ENCODE assay signal across 31 mouse cellular contexts in the genomic region with DNA sequence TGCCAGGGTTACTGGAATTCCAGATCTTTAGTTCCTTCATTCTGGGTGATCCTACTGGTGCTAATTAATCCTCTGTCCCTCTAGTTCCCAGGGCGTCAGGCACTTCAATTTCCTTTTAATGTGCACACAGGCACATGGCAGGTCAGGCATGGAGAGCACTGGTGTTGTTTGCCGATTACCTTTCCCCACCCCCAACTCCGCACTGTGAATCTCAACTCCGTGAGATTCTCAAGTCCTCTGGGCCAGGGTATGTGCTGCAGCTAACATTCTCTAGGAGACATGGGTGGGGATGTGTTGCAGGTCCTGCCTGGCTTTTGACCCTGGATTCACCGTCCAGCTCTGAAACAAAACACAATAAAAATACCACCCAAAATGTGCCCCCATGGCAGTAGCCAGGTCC. TPM values are rescaled to one million over a fixed set of nuclear protein-coding genes. Genes with fewer than 3 reads are reported as not detected.
DNase-seq lines count a peak whose midpoint lies in the region; ATAC-seq and TF ChIP-seq lines count a peak whose summit lies in the region.
"Had no signal": no experiment of that assay in that cellular context is flagged by ENCODE, and none has a peak within 500 bp of the region (broad histone marks: within the 10 kb centered on the region; RNA-seq: fewer than 3 reads in every experiment).

No protein-coding gene starts in this region.

- H3K4me2 ChIP-seq in kidney, embryonic 16.5 days (replicated peaks; ENCODE audit: low read depth, low read length) = no peak overlapping the region
- no peak overlapping the region for H3K4me2 ChIP-seq in midbrain, embryonic 16.5 days (ENCODE audit: low read length)
- H3K4me2 ChIP-seq in intestine, postnatal 0 days (replicated peaks; ENCODE audit: low read depth) = no peak overlapping the region
- H3K4me2 ChIP-seq: embryonic facial prominence, embryonic 13.5 days; forebrain, embryonic 12.5 days; forebrain, embryonic 15.5 days; heart, embryonic 13.5 days; hindbrain, embryonic 12.5 days; hindbrain, embryonic 15.5 days had no signal

- no peak overlapping the region for H3K4me3 ChIP-seq in kidney, embryonic 16.5 days (ENCODE audit: low read length)
- H3K4me3 ChIP-seq in midbrain, embryonic 10.5 days = no peak overlapping the region
- H3K4me3 ChIP-seq in midbrain, embryonic 16.5 days (ENCODE audit: low read depth, low read length) = no peak overlapping the region
- H3K4me3 ChIP-seq in limb, embryonic 10.5 days = no peak overlapping the region
- H3K4me3 ChIP-seq in intestine, postnatal 0 days (ENCODE audit: low read depth, low read length) = no peak overlapping the region
- H3K4me3 ChIP-seq: embryonic facial prominence, embryonic 10.5 days; embryonic facial prominence, embryonic 13.5 days; erythroblast, embryonic 14.5 days; forebrain, embryonic 12.5 days; forebrain, embryonic 15.5 days; heart, adult 2 months; heart, embryonic 10.5 days; heart, embryonic 13.5 days; hindbrain, embryonic 12.5 days; hindbrain, embryonic 15.5 days had no signal

- peak; percentile 73; the same call in 1 of the 2 replicates for ATAC-seq in kidney, embryonic 16.5 days (ENCODE audit: low FRiP score, low TSS enrichment)
- no peak for ATAC-seq in midbrain, embryonic 16.5 days
- ATAC-seq in intestine, postnatal 0 days = no peak
- ATAC-seq: forebrain, embryonic 15.5 days; Patski had no signal

- WGBS in kidney, embryonic 16.5 days = 18% methylated on average over 5 of the region's 5 CpGs
- WGBS in midbrain, embryonic 10.5 days = 42% methylated on average over 5 of the region's 5 CpGs
- 37% methylated on average over 5 of the region's 5 CpGs for WGBS in midbrain, embryonic 16.5 days
- 27% methylated on average over 5 of the region's 5 CpGs for WGBS in limb, embryonic 10.5 days
- 42% methylated on average over 5 of the region's 5 CpGs for WGBS in intestine, postnatal 0 days

- H3K36me3 ChIP-seq in kidney, embryonic 16.5 days (ENCODE audit: insufficient read depth, low read length) = no peaks in the 10 kb centered on the region
- no peaks in the 10 kb centered on the region for H3K36me3 ChIP-seq in midbrain, embryonic 10.5 days
- no peaks in the 10 kb centered on the region for H3K36me3 ChIP-seq in midbrain, embryonic 16.5 days (ENCODE audit: control insufficient read depth, insufficient read depth, low read length)
- H3K36me3 ChIP-seq in limb, embryonic 10.5 days = no peaks in the 10 kb centered on the region
- H3K36me3 ChIP-seq in intestine, postnatal 0 days (ENCODE audit: control insufficient read depth, insufficient read depth) = no peaks in the 10 kb centered on the region
- H3K36me3 ChIP-seq: embryonic facial prominence, embryonic 10.5 days; embryonic facial prominence, embryonic 13.5 days; forebrain, embryonic 12.5 days; forebrain, embryonic 15.5 days; G1E; heart, embryonic 10.5 days; heart, embryonic 13.5 days; hindbrain, embryonic 12.5 days; hindbrain, embryonic 15.5 days had no signal

- H3K27me3 ChIP-seq in kidney, embryonic 16.5 days (ENCODE audit: insufficient read depth, low read length) = no peaks in the 10 kb centered on the region
- H3K27me3 ChIP-seq in midbrain, embryonic 10.5 days (ENCODE audit: low read depth, poor library complexity, severe bottlenecking) = no peaks in the 10 kb centered on the region
- no peaks in the 10 kb centered on the region for H3K27me3 ChIP-seq in midbrain, embryonic 16.5 days (ENCODE audit: control insufficient read depth, insufficient read depth, low read depth, low read length)
- H3K27me3 ChIP-seq in limb, embryonic 10.5 days (ENCODE audit: low read depth, poor library complexity, severe bottlenecking) = no peaks in the 10 kb centered on the region
- H3K27me3 ChIP-seq in intestine, postnatal 0 days (replicated peaks; ENCODE audit: control insufficient read depth, insufficient read depth, low read length) = no peaks in the 10 kb centered on the region
- H3K27me3 ChIP-seq: CH12.LX; embryonic facial prominence, embryonic 13.5 days; forebrain, embryonic 12.5 days; forebrain, embryonic 15.5 days; heart, embryonic 13.5 days; hindbrain, embryonic 12.5 days; hindbrain, embryonic 15.5 days had no signal

- no peak overlapping the region for H3K9ac ChIP-seq in kidney, embryonic 16.5 days (replicated peaks; ENCODE audit: low read length)
- no peak overlapping the region for H3K9ac ChIP-seq in midbrain, embryonic 16.5 days (ENCODE audit: low read depth, low read length)
- H3K9ac ChIP-seq in intestine, postnatal 0 days (ENCODE audit: low read depth, low read length) = no peak overlapping the region
- H3K9ac ChIP-seq: embryonic facial prominence, embryonic 13.5 days; forebrain, embryonic 12.5 days; forebrain, embryonic 15.5 days; heart, embryonic 13.5 days; hindbrain, embryonic 12.5 days; hindbrain, embryonic 15.5 days had no signal

- intact Hi-C loops in heart, postnatal 36 days (cut with DNase I) = no loop called here

- H3K27ac ChIP-seq in kidney, embryonic 16.5 days (ENCODE audit: low read length) = no peak overlapping the region
- H3K27ac ChIP-seq in midbrain, embryonic 10.5 days (replicated peaks) = no peak overlapping the region
- no peak overlapping the region for H3K27ac ChIP-seq in midbrain, embryonic 16.5 days (ENCODE audit: low read length)
- H3K27ac ChIP-seq in limb, embryonic 10.5 days = no peak overlapping the region
- H3K27ac ChIP-seq in intestine, postnatal 0 days (ENCODE audit: low read depth, low read length) = no peak overlapping the region
- H3K27ac ChIP-seq: embryonic facial prominence, embryonic 10.5 days; embryonic facial prominence, embryonic 13.5 days; forebrain, embryonic 12.5 days; forebrain, embryonic 15.5 days; heart, adult 2 months; heart, embryonic 10.5 days; heart, embryonic 13.5 days; hindbrain, embryonic 12.5 days; hindbrain, embryonic 15.5 days had no signal

- peaks cover 5% of the 10 kb centered on the region; the same call in 1 of the 2 replicates for H3K9me3 ChIP-seq in kidney, embryonic 16.5 days (ENCODE audit: low read length)
- peaks cover 7% of the 10 kb centered on the region; the same call in 1 of the 2 replicates for H3K9me3 ChIP-seq in midbrain, embryonic 10.5 days (replicated peaks)
- H3K9me3 ChIP-seq in midbrain, embryonic 16.5 days (replicated peaks; ENCODE audit: control insufficient read depth, low read length, poor library complexity, severe bottlenecking) = no peaks in the 10 kb centered on the region
- no peaks in the 10 kb centered on the region for H3K9me3 ChIP-seq in limb, embryonic 10.5 days (replicated peaks)
- H3K9me3 ChIP-seq in intestine, postnatal 0 days (ENCODE audit: control insufficient read depth) = no peaks in the 10 kb centered on the region
- H3K9me3 ChIP-seq: embryonic facial prominence, embryonic 10.5 days; embryonic facial prominence, embryonic 13.5 days; forebrain, embryonic 12.5 days; forebrain, embryonic 15.5 days; heart, embryonic 10.5 days; heart, embryonic 13.5 days had no signal

- peak; percentile 72 for DNase-seq in heart, adult 11 months
- no peak for DNase-seq in heart, postnatal 36 days
- DNase-seq in kidney, adult 18-20 months = no peak
- peak; percentile 10 for DNase-seq in midbrain, embryonic 10.5 days (ENCODE audit: low spot score)
- DNase-seq in limb, embryonic 10.5 days (ENCODE audit: low spot score) = peak; percentile 30
- DNase-seq: adrenal gland, postnatal 10 days; adrenal gland, postnatal 36 days; B cell, adult 2 months; cerebellum, adult 18-20 months; cerebellum, adult 9-10 months; cerebellum, postnatal 14 days; gastrocnemius, postnatal 25 days; heart, adult 2 months; heart, postnatal 14 days had no signal

- H3K4me1 ChIP-seq in kidney, embryonic 16.5 days (ENCODE audit: insufficient read depth, low read length) = no peaks in the 10 kb centered on the region
- peaks cover 22% of the 10 kb centered on the region for H3K4me1 ChIP-seq in midbrain, embryonic 10.5 days
- H3K4me1 ChIP-seq in midbrain, embryonic 16.5 days (ENCODE audit: control insufficient read depth, insufficient read depth, low read length) = 0 out of 2 replicates have a peak, but pooled peaks cover 2% of the 10 kb centered on the region
- peaks cover 12% of the 10 kb centered on the region for H3K4me1 ChIP-seq in limb, embryonic 10.5 days
- no peaks in the 10 kb centered on the region for H3K4me1 ChIP-seq in intestine, postnatal 0 days (replicated peaks; ENCODE audit: control insufficient read depth, insufficient read depth, low read length)
- H3K4me1 ChIP-seq: embryonic facial prominence, embryonic 13.5 days; forebrain, embryonic 15.5 days; heart, embryonic 10.5 days; heart, embryonic 13.5 days; hindbrain, embryonic 15.5 days had no signal

- no peak for TF ChIP-seq CTCF in intestine, postnatal 0 days (IDR thresholded peaks at IDR 0.05; ENCODE audit: low read depth)

RNA-seq across cellular contexts. Expression of gene Sall1, which starts 46.0 kb away (rescaled TPM):
- total RNA-seq in heart, postnatal 36 days (2021) = 1 to 10 TPM; 1.0 to 1.5 TPM
- polyA plus RNA-seq in kidney, embryonic 16.5 days (2015; fragmentation: Nextera tagmentation; extraction: Ambion mirVana) = 38.7 and 44.4 TPM in 2 replicates
- polyA plus RNA-seq in midbrain, embryonic 10.5 days (2016; fragmentation: Nextera tagmentation; extraction: Ambion mirVana) = 15.3 and 17.5 TPM in 2 replicates
- 5.1 and 5.8 TPM in 2 replicates for polyA plus RNA-seq in midbrain, embryonic 16.5 days (2015; fragmentation: Nextera tagmentation; extraction: Ambion mirVana)
- polyA plus RNA-seq in limb, embryonic 10.5 days (2016; fragmentation: Nextera tagmentation; extraction: Ambion mirVana) = 12.8 and 18.3 TPM in 2 replicates
- polyA plus RNA-seq in intestine, postnatal 0 days (2015; fragmentation: Nextera tagmentation; extraction: Ambion mirVana) = 0.76 and 0.78 TPM in 2 replicates
- total RNA-seq: adrenal gland, postnatal 36 days; CH12.LX; gastrocnemius, adult 8-10 months; gastrocnemius, postnatal 25 days; hematopoietic stem cell, adult 5-6 weeks had no signal
- polyA plus RNA-seq: erythroblast, embryonic 14.5 days; G1E had no signal

Comparison
In these comparisons a context has a peak if more than half of its experiments do, and no peak if none do; other contexts are left out.
1. DNase-seq: peak in heart, adult 11 months (single experiment), midbrain, embryonic 10.5 days (single experiment) and limb, embryonic 10.5 days (single experiment); none in heart, postnatal 36 days (0 of 2) and kidney, adult 18-20 months (single experiment).